Mouse (Mus musculus): ENCODE measurements around the gene Fam163a. TPM values are rescaled to one million over a fixed set of nuclear protein-coding genes. Genes with fewer than 3 reads are reported as not detected.
A peak's percentile ranks its signal among the peaks of the same experiment; 100 is the strongest.

Gene Fam163a
- polyA plus RNA-seq, 1 experiment from 2014 or later = 6.5 TPM

DNA sequence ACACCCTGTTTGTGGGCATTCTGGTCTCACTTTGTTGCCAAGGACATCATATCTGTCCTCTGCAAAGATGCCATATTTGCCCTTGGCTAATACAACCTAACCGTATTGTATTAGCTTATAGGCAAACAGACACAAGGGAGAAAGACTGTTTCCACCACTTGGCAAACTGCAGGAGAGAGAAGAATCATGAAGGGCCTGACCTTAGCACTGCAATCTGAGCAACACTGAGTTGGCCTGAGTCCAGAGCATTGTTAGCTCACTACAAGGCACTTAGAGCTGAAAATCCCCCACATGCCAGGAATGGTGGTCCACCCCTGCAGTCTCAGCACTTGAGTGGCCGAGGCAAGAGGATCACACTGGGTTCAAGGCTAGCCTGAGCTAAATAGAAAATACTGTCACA is 13.7 kb upstream of the Fam163a start:
- Histone ChIP-seq H3K4me3 (no peak overlapping the region), H3K9ac (no peak overlapping the region), H3K4me2 (no peak overlapping the region), H3K9me3 (no peaks in the 10 kb centered on the region), H3K36me3 (replicated peaks) (no peaks in the 10 kb centered on the region), H3K27ac (no peak overlapping the region), H3K27me3 (replicated peaks) (no peaks in the 10 kb centered on the region), H3K4me1 (peaks cover 11% of the 10 kb centered on the region)
- WGBS = 83% methylated on average over 2 of the region's 2 CpGs
- no peak for ATAC-seq (replicated peaks)

GRCm38 (mm10) chr1:156217941-156218340 is 13.1 kb upstream of the Fam163a start:
- no peaks in the 10 kb centered on the region for H3K27me3 ChIP-seq (replicated peaks)
- H3K4me3 ChIP-seq = no peak overlapping the region
- no peak overlapping the region for H3K9ac ChIP-seq
- peaks cover 10% of the 10 kb centered on the region for H3K4me1 ChIP-seq
- no peak for ATAC-seq (replicated peaks)
- H3K36me3 ChIP-seq (replicated peaks) = no peaks in the 10 kb centered on the region
- no peak overlapping the region for H3K27ac ChIP-seq
- H3K9me3 ChIP-seq = no peaks in the 10 kb centered on the region
- 80% methylated on average over 8 of the region's 8 CpGs for WGBS
- H3K4me2 ChIP-seq = no peak overlapping the region

- Histone ChIP-seq H3K9me3 (no peaks in the 10 kb centered on the region), H3K4me1 (peaks cover 4% of the 10 kb centered on the region), H3K9ac (no peak overlapping the region), H3K36me3 (replicated peaks) (no peaks in the 10 kb centered on the region), H3K4me2 (no peak overlapping the region), H3K27me3 (replicated peaks) (no peaks in the 10 kb centered on the region), H3K27ac (no peak overlapping the region), H3K4me3 (no peak overlapping the region)
- 79% methylated on average over 3 of the region's 3 CpGs for WGBS
- ATAC-seq (replicated peaks) = no peak
These were observed 12.6 kb upstream of the Fam163a start for GRCm38 (mm10) chr1:156217393-156217792.

DNA sequence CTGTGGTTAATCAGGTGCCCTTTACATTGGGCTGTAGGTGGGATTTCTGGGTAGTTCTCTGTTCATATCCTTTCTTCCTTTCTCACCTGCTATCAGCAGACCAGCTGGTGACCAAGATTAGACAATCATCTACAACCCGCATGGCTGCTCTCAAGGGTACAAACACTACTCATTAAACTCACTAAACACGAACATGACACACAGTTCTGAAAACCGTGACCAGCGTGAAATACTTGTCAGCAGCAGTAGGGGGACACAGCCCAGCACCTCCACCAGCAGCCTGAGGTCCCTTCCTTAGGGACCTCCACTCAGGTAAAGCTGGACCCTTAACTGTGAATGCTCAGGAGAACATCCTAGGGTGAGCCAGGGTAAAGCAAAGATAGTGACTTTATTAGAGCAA is 11.4 kb upstream of the Fam163a start:
- Histone ChIP-seq H3K4me2 (no peak overlapping the region), H3K4me3 (no peak overlapping the region), H3K27ac (no peak overlapping the region), H3K36me3 (replicated peaks) (no peaks in the 10 kb centered on the region), H3K27me3 (replicated peaks) (no peaks in the 10 kb centered on the region), H3K9me3 (no peaks in the 10 kb centered on the region), H3K9ac (no peak overlapping the region), H3K4me1 (no peaks in the 10 kb centered on the region)
- 53% methylated on average over 4 of the region's 4 CpGs for WGBS
- no peak; the same call in 1 of the 2 replicates for ATAC-seq (replicated peaks)

GRCm38 (mm10) chr1:156214651-156215050 is 9.8 kb upstream of the Fam163a start:
- H3K4me1 ChIP-seq = no peaks in the 10 kb centered on the region
- H3K27me3 ChIP-seq (replicated peaks) = no peaks in the 10 kb centered on the region
- H3K9ac ChIP-seq = no peak overlapping the region
- no peak overlapping the region for H3K4me3 ChIP-seq
- H3K9me3 ChIP-seq = no peaks in the 10 kb centered on the region
- H3K27ac ChIP-seq = no peak overlapping the region
- no peak for ATAC-seq (replicated peaks)
- H3K4me2 ChIP-seq = no peak overlapping the region
- 81% methylated on average over 8 of the region's 8 CpGs for WGBS
- no peaks in the 10 kb centered on the region for H3K36me3 ChIP-seq (replicated peaks)

DNA sequence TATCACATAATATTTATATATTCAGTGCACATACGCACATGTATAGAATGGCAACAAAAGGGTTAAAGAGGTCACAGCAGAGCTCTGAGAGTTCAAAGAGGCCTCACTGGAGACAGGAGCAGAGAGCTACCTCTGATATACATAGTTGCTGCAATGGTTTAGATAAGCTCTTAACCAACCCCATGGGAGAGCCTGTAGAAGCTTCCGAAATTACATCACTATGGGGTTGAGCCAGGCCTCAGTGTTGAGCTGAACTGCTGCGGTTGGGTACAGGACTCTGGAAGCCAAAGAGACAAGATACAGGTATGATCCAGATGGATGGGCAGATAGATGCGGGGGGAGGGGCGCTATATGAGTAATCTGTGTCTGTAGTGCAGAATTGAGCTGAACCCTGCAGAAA is 8.1 kb upstream of the Fam163a start:
- Histone ChIP-seq H3K4me3 (no peak overlapping the region), H3K9ac (no peak overlapping the region), H3K27ac (no peak overlapping the region), H3K9me3 (no peaks in the 10 kb centered on the region), H3K4me1 (no peaks in the 10 kb centered on the region), H3K36me3 (replicated peaks) (no peaks in the 10 kb centered on the region), H3K4me2 (no peak overlapping the region), H3K27me3 (replicated peaks) (no peaks in the 10 kb centered on the region)
- WGBS = 88% methylated on average over 5 of the region's 5 CpGs
- no peak for ATAC-seq (replicated peaks)

GRCm38 (mm10) chr1:156211809-156212317 is 7.0 kb upstream of the Fam163a start:
- Histone ChIP-seq H3K4me2 (no peak overlapping the region), H3K36me3 (replicated peaks) (no peaks in the 10 kb centered on the region), H3K9ac (no peak overlapping the region), H3K9me3 (no peaks in the 10 kb centered on the region), H3K27me3 (replicated peaks) (no peaks in the 10 kb centered on the region), H3K27ac (no peak overlapping the region), H3K4me3 (no peak overlapping the region), H3K4me1 (no peaks in the 10 kb centered on the region)
- no peak for ATAC-seq (replicated peaks)
- WGBS = 17% methylated on average over 6 of the region's 6 CpGs

DNA sequence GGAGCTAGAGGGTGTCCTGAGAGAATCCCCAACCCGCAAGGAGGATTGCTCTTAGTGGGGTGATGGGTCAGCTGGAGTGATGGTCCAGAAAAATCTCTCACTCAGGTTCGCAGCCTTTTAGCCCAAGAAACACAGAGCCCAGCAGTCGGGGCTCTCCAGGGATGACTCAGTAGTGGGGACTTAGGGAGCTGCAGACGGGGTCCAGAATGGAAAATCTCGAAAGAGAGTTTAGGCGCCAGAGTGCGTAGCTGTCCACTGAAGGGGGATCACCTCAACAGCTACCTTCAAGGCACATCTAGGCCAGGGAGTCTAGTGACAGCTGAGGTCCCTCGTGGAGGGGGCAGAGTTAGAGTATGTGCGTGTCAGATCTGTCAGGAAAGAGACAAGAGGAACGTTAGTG is 338 bp upstream of the Fam163a start:
- H3K4me3 ChIP-seq = peak overlapping the region; percentile 50
- H3K27ac ChIP-seq = no peak overlapping the region
- peaks cover 5% of the 10 kb centered on the region; the same call in 1 of the 2 replicates for H3K27me3 ChIP-seq (replicated peaks)
- 23% methylated on average over 10 of the region's 10 CpGs for WGBS
- peaks cover 22% of the 10 kb centered on the region for H3K4me1 ChIP-seq
- H3K9ac ChIP-seq = peak overlapping the region; percentile 53
- ATAC-seq (replicated peaks) = peak; percentile 28; the same call in 1 of the 2 replicates
- no peaks in the 10 kb centered on the region for H3K9me3 ChIP-seq
- no peaks in the 10 kb centered on the region for H3K36me3 ChIP-seq (replicated peaks)
- peak overlapping the region; percentile 89 for H3K4me2 ChIP-seq

DNA sequence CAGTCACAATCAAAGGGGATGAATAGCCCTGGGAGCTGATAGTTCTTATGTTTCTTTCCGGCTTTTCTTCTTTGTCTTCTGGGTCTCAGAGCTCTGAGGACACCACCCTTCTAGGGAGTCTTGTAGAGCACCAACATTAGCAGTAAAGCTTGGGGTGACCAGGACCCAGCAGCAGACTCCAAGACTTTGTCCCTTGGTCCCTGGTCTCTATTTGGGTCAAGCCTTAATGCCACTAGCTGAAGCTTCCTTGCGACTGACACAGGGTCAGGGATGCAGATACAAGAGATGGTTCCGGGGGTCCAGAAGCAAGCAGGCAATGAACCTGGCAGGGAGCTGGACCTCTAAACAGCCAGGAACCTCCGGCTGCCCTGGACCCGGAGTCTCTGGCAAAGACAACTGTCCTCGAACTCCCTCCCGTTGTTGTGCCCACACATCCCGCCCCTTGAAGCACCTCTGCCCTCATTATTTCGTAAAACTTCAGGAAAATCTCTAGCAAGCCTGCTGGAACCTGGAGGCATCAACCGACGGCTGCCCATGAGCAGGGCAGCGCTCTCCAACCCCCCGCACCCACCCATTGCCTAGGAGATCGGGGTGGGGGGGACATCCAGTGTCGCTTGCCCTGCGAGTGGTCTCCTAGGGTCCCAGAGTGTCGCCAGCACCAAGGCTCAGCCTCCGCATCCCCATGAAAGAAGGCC is 718 bp downstream of the Fam163a start:
- WGBS = 2% methylated on average over 18 of the region's 18 CpGs
- Histone ChIP-seq H3K4me3 (peak overlapping the region; percentile 50), H3K9me3 (no peaks in the 10 kb centered on the region), H3K4me2 (peak overlapping the region; percentile 89), H3K9ac (peak overlapping the region; percentile 53), H3K36me3 (replicated peaks) (no peaks in the 10 kb centered on the region), H3K4me1 (peaks cover 22% of the 10 kb centered on the region), H3K27me3 (replicated peaks) (peaks cover 5% of the 10 kb centered on the region; the same call in 1 of the 2 replicates), H3K27ac (0 out of 2 replicates have a peak overlapping the region, but pooled peaks have one; percentile 42)
- ATAC-seq (replicated peaks) = peak; percentile 65

- Histone ChIP-seq H3K4me2 (no peak overlapping the region; the same call in 1 of the 2 replicates), H3K9ac (no peak overlapping the region), H3K4me3 (no peak overlapping the region), H3K36me3 (replicated peaks) (no peaks in the 10 kb centered on the region), H3K27ac (no peak overlapping the region), H3K27me3 (replicated peaks) (peaks cover 5% of the 10 kb centered on the region; the same call in 1 of the 2 replicates), H3K9me3 (no peaks in the 10 kb centered on the region), H3K4me1 (peaks cover 22% of the 10 kb centered on the region)
- no peak for ATAC-seq (replicated peaks)
- WGBS = 24% methylated on average over 3 of the region's 3 CpGs
These were observed 2.2 kb downstream of the Fam163a start for GRCm38 (mm10) chr1:156202661-156203060.

GRCm38 (mm10) chr1:156201069-156201468 is 3.8 kb downstream of the Fam163a start:
- Histone ChIP-seq H3K9me3 (no peaks in the 10 kb centered on the region), H3K36me3 (replicated peaks) (no peaks in the 10 kb centered on the region), H3K4me1 (peaks cover 22% of the 10 kb centered on the region), H3K4me3 (no peak overlapping the region), H3K4me2 (no peak overlapping the region), H3K27me3 (replicated peaks) (peaks cover 5% of the 10 kb centered on the region; the same call in 1 of the 2 replicates), H3K9ac (no peak overlapping the region), H3K27ac (no peak overlapping the region)
- 88% methylated on average over 3 of the region's 3 CpGs for WGBS
- no peak for ATAC-seq (replicated peaks)

GRCm38 (mm10) chr1:156197588-156197987 is 7.2 kb downstream of the Fam163a start:
- 79% methylated on average over 4 of the region's 4 CpGs for WGBS
- no peak overlapping the region for H3K9ac ChIP-seq
- H3K27ac ChIP-seq = no peak overlapping the region
- H3K9me3 ChIP-seq = no peaks in the 10 kb centered on the region
- H3K27me3 ChIP-seq (replicated peaks) = no peaks in the 10 kb centered on the region
- H3K4me3 ChIP-seq = no peak overlapping the region
- H3K4me2 ChIP-seq = no peak overlapping the region
- no peaks in the 10 kb centered on the region for H3K36me3 ChIP-seq (replicated peaks)
- no peak for ATAC-seq (replicated peaks)
- peaks cover 3% of the 10 kb centered on the region for H3K4me1 ChIP-seq

GRCm38 (mm10) chr1:156193292-156193691 is 11.5 kb downstream of the Fam163a start:
- Histone ChIP-seq H3K4me1 (peaks cover 6% of the 10 kb centered on the region), H3K27me3 (replicated peaks) (no peaks in the 10 kb centered on the region), H3K9ac (no peak overlapping the region), H3K36me3 (replicated peaks) (no peaks in the 10 kb centered on the region), H3K9me3 (no peaks in the 10 kb centered on the region), H3K27ac (no peak overlapping the region), H3K4me3 (no peak overlapping the region), H3K4me2 (no peak overlapping the region)
- peak; percentile 66 for ATAC-seq (replicated peaks)
- 35% methylated on average over 7 of the region's 7 CpGs for WGBS

Data from midbrain, embryonic 15.5 days (tissue).